Mouse (Mus musculus): ENCODE measurements at regions not wholly inside any gene's neighbourhood (a gene's known extent, or its start where the extent isn't known, plus 50 kb on each side); places are given as distances from the start of the nearest gene placed in this dataset.

DNA sequence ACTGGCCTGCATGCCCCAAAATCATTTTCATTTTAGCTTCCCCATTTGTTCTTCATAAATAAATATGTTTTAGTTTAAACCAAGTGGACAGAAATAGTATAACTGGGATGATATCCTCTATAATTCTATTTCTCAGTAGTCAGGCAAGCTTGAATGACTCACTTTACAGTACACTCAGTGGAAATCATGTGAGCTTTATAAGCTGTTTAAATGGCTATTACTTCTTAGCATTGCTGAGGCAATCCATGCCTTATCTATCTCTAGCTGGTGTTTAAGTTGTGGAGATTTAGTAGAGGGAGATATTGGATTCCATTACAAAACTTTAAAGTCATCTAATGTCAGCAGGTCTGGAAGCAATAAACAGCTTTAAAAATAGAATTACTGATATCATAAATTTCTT, 553.4 kb downstream of the Hdgfl1 start:
- no peak overlapping the region for H3K4me3 ChIP-seq (ENCODE audit: low read depth, low read length)
- no peaks in the 10 kb centered on the region for H3K27me3 ChIP-seq (ENCODE audit: control insufficient read depth, insufficient read depth, low read length)
- H3K27ac ChIP-seq (replicated peaks; ENCODE audit: low read depth, low read length) = no peak overlapping the region
- no peak for DNase-seq (ENCODE audit: low spot score)
- no peaks in the 10 kb centered on the region for H3K36me3 ChIP-seq (replicated peaks; ENCODE audit: control insufficient read depth, insufficient read depth, low read depth, low read length)
- no peak overlapping the region for H3K4me2 ChIP-seq (ENCODE audit: low read depth, low read length)
- H3K9ac ChIP-seq (replicated peaks; ENCODE audit: low read length) = no peak overlapping the region
- ATAC-seq (replicated peaks; ENCODE audit: insufficient number of reproducible peaks, low FRiP score, low TSS enrichment, low read depth) = no peak
- H3K9me3 ChIP-seq (replicated peaks; ENCODE audit: control insufficient read depth, low read length) = no peaks in the 10 kb centered on the region
- H3K4me1 ChIP-seq (ENCODE audit: control insufficient read depth, insufficient read depth, low read length) = no peaks in the 10 kb centered on the region

DNA sequence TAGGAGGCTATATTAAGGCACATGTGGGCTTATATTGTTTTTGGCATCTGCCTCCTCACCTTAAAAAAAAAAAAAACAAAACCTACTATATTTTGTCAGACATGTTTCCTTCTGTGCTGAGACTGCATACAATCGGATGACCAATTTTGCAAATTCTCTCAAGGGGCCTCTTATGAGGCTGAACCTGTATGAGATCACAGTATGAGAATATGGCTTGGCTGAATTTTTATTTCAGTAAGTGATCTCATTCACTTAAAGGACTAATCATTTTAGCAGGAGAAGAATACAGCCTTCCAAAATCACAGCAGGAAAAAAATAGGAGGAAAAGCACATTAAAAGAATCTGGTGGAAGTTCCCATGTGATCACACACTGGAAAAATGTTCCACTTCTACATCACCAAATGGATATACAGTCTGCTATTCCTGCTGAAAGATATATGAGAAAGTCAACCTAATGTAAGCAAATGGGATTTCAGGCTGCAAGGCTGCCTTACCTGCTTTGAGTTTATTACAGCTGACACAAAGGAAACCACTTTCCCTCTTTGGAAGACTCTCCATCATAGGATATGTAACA, 564.3 kb downstream of the Hdgfl1 start:
- no peaks in the 10 kb centered on the region for H3K27me3 ChIP-seq (ENCODE audit: control insufficient read depth, insufficient read depth, low read length)
- 70% methylated on average over 1 of the region's 1 CpGs for WGBS
- no peaks in the 10 kb centered on the region for H3K36me3 ChIP-seq (replicated peaks; ENCODE audit: control insufficient read depth, insufficient read depth, low read depth, low read length)
- no peaks in the 10 kb centered on the region for H3K4me1 ChIP-seq (ENCODE audit: control insufficient read depth, insufficient read depth, low read length)
- H3K27ac ChIP-seq (replicated peaks; ENCODE audit: low read depth, low read length) = no peak overlapping the region
- H3K4me2 ChIP-seq (ENCODE audit: low read depth, low read length) = no peak overlapping the region
- no peak overlapping the region for H3K4me3 ChIP-seq (ENCODE audit: low read depth, low read length)
- ATAC-seq (replicated peaks; ENCODE audit: insufficient number of reproducible peaks, low FRiP score, low TSS enrichment, low read depth) (no peak), DNase-seq (ENCODE audit: low spot score) (no peak)
- no peak overlapping the region for H3K9ac ChIP-seq (replicated peaks; ENCODE audit: low read length)
- no peaks in the 10 kb centered on the region for H3K9me3 ChIP-seq (replicated peaks; ENCODE audit: control insufficient read depth, low read length)

DNA sequence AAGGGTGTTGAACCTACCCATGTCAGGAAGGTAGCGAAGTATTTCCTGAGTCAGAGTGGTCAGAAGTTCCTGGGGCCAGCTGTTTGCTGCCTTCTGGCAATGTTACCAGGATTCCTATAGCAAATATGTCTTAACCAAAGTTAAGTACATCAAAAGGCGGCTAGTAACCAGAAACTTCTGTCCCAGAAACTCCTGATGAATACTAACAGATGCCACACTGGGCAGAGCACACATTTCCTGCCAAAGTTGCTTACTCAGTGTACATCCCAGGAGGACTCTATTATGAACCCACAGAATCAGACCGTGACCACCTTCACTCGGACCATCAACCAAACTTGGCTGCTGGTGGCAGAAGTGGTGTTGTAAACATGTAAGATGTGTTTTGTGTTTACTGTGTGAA, 575.3 kb downstream of the Hdgfl1 start:
- Histone ChIP-seq H3K36me3 (replicated peaks; ENCODE audit: control insufficient read depth, insufficient read depth, low read depth, low read length) (no peaks in the 10 kb centered on the region), H3K4me2 (ENCODE audit: low read depth, low read length) (no peak overlapping the region), H3K9me3 (replicated peaks; ENCODE audit: control insufficient read depth, low read length) (no peaks in the 10 kb centered on the region), H3K4me3 (ENCODE audit: low read depth, low read length) (no peak overlapping the region), H3K27ac (replicated peaks; ENCODE audit: low read depth, low read length) (no peak overlapping the region), H3K9ac (replicated peaks; ENCODE audit: low read length) (no peak overlapping the region), H3K27me3 (ENCODE audit: control insufficient read depth, insufficient read depth, low read length) (no peaks in the 10 kb centered on the region), H3K4me1 (ENCODE audit: control insufficient read depth, insufficient read depth, low read length) (no peaks in the 10 kb centered on the region)
- WGBS = 79% methylated on average over 4 of the region's 4 CpGs
- peak; percentile 25 for DNase-seq (ENCODE audit: low spot score)
- no peak for ATAC-seq (replicated peaks; ENCODE audit: insufficient number of reproducible peaks, low FRiP score, low TSS enrichment, low read depth)

DNA sequence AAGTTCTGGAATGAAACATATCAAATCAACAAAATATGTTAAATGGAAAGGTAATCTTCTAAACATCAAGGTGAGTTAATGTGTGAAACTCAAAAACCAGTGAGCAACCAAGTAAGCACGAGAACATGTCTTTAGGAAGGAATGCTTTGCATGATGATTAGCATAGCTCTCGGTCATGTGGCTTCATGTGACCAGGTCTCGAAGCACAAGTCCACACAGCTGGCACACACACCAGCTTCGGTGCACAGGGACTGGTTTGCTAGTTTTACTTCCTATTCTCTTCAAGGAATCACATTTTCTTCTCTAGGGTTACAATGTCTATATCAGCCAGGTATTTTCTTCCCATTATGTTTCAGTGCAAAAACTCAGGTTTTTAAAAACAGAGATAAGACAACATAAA, 586.1 kb downstream of the Hdgfl1 start:
- 91% methylated on average over 4 of the region's 4 CpGs for WGBS
- H3K9me3 ChIP-seq (replicated peaks; ENCODE audit: control insufficient read depth, low read length) = no peaks in the 10 kb centered on the region
- H3K4me1 ChIP-seq (ENCODE audit: control insufficient read depth, insufficient read depth, low read length) = no peaks in the 10 kb centered on the region
- H3K9ac ChIP-seq (replicated peaks; ENCODE audit: low read length) = no peak overlapping the region
- no peak for DNase-seq (ENCODE audit: low spot score)
- ATAC-seq (replicated peaks; ENCODE audit: insufficient number of reproducible peaks, low FRiP score, low TSS enrichment, low read depth) = no peak
- no peak overlapping the region for H3K4me3 ChIP-seq (ENCODE audit: low read depth, low read length)
- H3K36me3 ChIP-seq (replicated peaks; ENCODE audit: control insufficient read depth, insufficient read depth, low read depth, low read length) = no peaks in the 10 kb centered on the region
- no peaks in the 10 kb centered on the region for H3K27me3 ChIP-seq (ENCODE audit: control insufficient read depth, insufficient read depth, low read length)
- no peak overlapping the region for H3K27ac ChIP-seq (replicated peaks; ENCODE audit: low read depth, low read length)
- no peak overlapping the region for H3K4me2 ChIP-seq (ENCODE audit: low read depth, low read length)

DNA sequence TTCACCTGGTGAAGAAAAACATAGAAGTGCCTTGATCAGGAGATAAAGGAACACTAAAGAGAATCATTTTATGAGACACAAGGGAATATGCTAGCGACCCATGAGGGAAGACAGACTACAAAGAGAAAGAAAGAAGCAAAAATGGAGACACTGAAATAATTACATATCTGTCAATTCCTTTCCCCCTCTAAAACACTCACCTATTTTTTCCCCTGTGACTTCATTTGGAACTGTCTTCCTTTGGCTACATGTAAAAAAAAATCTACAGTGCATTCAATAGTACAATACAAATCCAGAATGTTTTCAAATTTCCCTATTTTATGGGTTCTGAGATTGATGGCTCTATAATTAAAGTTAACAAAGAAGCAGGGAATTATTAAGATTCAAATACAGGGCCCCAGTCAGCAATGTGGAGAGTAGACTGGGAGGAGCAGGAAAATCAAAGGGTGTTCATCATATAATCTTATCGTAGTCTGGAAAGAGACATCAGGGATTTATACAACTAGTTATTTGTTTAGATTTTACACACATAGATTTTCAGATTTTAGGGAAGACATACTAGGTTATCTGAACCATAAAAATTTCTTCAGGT, 598.0 kb downstream of the Hdgfl1 start:
- Histone ChIP-seq H3K9ac (replicated peaks; ENCODE audit: low read length) (no peak overlapping the region), H3K4me3 (ENCODE audit: low read depth, low read length) (no peak overlapping the region), H3K4me2 (ENCODE audit: low read depth, low read length) (no peak overlapping the region), H3K4me1 (ENCODE audit: control insufficient read depth, insufficient read depth, low read length) (no peaks in the 10 kb centered on the region), H3K27me3 (ENCODE audit: control insufficient read depth, insufficient read depth, low read length) (no peaks in the 10 kb centered on the region), H3K36me3 (replicated peaks; ENCODE audit: control insufficient read depth, insufficient read depth, low read depth, low read length) (no peaks in the 10 kb centered on the region), H3K9me3 (replicated peaks; ENCODE audit: control insufficient read depth, low read length) (no peaks in the 10 kb centered on the region), H3K27ac (replicated peaks; ENCODE audit: low read depth, low read length) (no peak overlapping the region)
- DNase-seq (ENCODE audit: low spot score) (no peak), ATAC-seq (replicated peaks; ENCODE audit: insufficient number of reproducible peaks, low FRiP score, low TSS enrichment, low read depth) (no peak)
- WGBS = 83% methylated on average over 2 of the region's 2 CpGs

DNA sequence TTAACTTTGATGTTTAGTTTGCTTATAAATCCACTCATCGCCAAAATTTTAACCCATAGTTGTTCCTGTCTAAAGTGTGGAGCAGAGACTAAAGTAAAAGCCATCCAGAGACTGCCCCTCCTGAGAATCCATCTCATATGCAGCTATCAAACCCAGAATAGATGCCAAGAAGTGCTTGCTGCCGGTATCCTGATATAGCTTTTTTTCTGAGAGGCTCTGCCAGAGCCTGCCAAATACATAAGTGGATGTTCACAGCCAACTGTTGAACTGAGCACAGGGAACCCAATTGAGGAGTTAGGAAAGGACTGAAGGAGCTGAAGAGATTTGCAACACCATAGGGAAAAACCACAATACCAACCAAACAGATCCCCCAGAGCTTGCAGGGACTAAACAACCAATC, 600.3 kb downstream of the Hdgfl1 start:
- no peaks in the 10 kb centered on the region for H3K9me3 ChIP-seq (replicated peaks; ENCODE audit: control insufficient read depth, low read length)
- WGBS = 78% methylated on average over 2 of the region's 2 CpGs
- ATAC-seq (replicated peaks; ENCODE audit: insufficient number of reproducible peaks, low FRiP score, low TSS enrichment, low read depth) = no peak

DNA sequence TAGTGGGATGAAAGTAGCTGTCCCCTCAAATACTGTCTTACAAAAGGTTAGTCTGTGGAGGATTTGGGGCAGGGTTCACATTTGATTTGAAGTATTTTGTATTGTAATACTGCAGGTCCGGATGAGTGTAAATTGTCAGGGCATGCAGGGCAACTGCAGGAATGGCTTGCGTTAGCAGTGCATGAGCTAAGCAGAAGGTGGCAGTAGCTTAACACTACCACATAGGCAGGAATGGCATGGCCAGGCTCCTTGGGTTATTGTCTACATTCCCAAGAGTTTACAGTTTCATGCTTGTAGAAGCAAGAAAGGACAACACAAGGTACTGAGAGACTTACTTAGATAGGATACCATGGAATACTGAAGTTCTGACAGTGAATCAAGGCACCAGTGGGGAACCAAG, 611.3 kb downstream of the Hdgfl1 start:
- ATAC-seq (replicated peaks; ENCODE audit: insufficient number of reproducible peaks, low FRiP score, low TSS enrichment, low read depth) (no peak), DNase-seq (ENCODE audit: low spot score) (peak; percentile 28)
- Histone ChIP-seq H3K9ac (replicated peaks; ENCODE audit: low read length) (no peak overlapping the region), H3K36me3 (replicated peaks; ENCODE audit: control insufficient read depth, insufficient read depth, low read depth, low read length) (no peaks in the 10 kb centered on the region), H3K27me3 (ENCODE audit: control insufficient read depth, insufficient read depth, low read length) (no peaks in the 10 kb centered on the region), H3K27ac (replicated peaks; ENCODE audit: low read depth, low read length) (no peak overlapping the region), H3K4me1 (ENCODE audit: control insufficient read depth, insufficient read depth, low read length) (no peaks in the 10 kb centered on the region), H3K9me3 (replicated peaks; ENCODE audit: control insufficient read depth, low read length) (no peaks in the 10 kb centered on the region), H3K4me2 (ENCODE audit: low read depth, low read length) (no peak overlapping the region), H3K4me3 (ENCODE audit: low read depth, low read length) (no peak overlapping the region)
- 64% methylated on average over 2 of the region's 2 CpGs for WGBS

More for the DNA sequence above, 600.3 kb downstream of the Hdgfl1 start:
- Histone ChIP-seq H3K4me1 (ENCODE audit: control insufficient read depth, insufficient read depth, low read length) (no peaks in the 10 kb centered on the region), H3K4me2 (ENCODE audit: low read depth, low read length) (no peak overlapping the region), H3K27ac (replicated peaks; ENCODE audit: low read depth, low read length) (no peak overlapping the region), H3K36me3 (replicated peaks; ENCODE audit: control insufficient read depth, insufficient read depth, low read depth, low read length) (no peaks in the 10 kb centered on the region), H3K4me3 (ENCODE audit: low read depth, low read length) (no peak overlapping the region), H3K9ac (replicated peaks; ENCODE audit: low read length) (no peak overlapping the region), H3K27me3 (ENCODE audit: control insufficient read depth, insufficient read depth, low read length) (no peaks in the 10 kb centered on the region)
- no peak for DNase-seq (ENCODE audit: low spot score)

DNA sequence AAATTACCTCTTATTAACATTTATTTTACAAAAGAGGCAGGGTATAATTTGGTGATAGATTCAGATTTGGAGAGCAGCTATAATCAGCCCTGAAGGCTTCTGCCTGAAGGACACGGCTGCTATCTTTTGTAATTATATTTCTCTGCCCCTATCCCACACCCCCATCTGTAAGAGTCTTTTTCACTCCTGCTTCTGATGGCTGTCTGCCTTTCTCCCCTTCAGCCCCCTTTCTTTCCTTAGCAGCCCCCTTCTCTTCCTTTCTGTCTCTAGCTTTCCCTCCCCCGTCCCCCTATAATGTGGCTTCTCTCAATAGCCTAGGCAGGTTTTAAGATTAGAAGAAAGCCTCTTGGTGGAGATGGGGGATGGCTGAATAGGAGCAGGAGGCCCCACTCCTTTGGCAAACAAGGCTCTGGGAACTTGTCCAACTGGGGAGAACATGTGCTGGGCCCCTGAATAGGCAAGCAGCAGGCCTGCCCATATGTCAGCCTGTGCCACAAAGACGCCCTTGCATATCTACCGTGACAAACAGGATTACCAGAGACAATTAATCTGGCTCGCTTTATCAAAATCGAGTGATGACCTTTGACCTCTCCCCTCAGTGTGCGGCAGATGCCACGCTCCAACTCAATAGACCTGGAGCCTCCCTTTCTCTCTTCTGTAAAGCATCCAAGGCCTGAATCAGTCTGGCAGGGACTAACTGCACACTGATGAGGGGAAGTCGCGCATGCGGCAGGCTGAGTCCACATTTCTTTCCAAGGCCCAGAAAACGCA, 615.1 kb downstream of the Hdgfl1 start:
- H3K27ac ChIP-seq (replicated peaks; ENCODE audit: low read depth, low read length) = no peak overlapping the region
- peak; percentile 94 for ATAC-seq (replicated peaks; ENCODE audit: insufficient number of reproducible peaks, low FRiP score, low TSS enrichment, low read depth)

More for the DNA sequence above, 615.1 kb downstream of the Hdgfl1 start:
- no peaks in the 10 kb centered on the region for H3K27me3 ChIP-seq (ENCODE audit: control insufficient read depth, insufficient read depth, low read length)
- H3K4me3 ChIP-seq (ENCODE audit: low read depth, low read length) = no peak overlapping the region
- no peaks in the 10 kb centered on the region for H3K4me1 ChIP-seq (ENCODE audit: control insufficient read depth, insufficient read depth, low read length)
- WGBS = 27% methylated on average over 12 of the region's 12 CpGs
- H3K36me3 ChIP-seq (replicated peaks; ENCODE audit: control insufficient read depth, insufficient read depth, low read depth, low read length) = no peaks in the 10 kb centered on the region
- no peaks in the 10 kb centered on the region for H3K9me3 ChIP-seq (replicated peaks; ENCODE audit: control insufficient read depth, low read length)
- no peak overlapping the region for H3K4me2 ChIP-seq (ENCODE audit: low read depth, low read length)
- no peak overlapping the region for H3K9ac ChIP-seq (replicated peaks; ENCODE audit: low read length)
- DNase-seq (ENCODE audit: low spot score) = peak; percentile 64

Data from embryonic facial prominence, embryonic 11.5 days (tissue).